Mouse (Mus musculus) heart, embryonic 14.5 days (tissue): ENCODE data around the gene Actr5. TPM values are rescaled to one million over a fixed set of nuclear protein-coding genes. Genes with fewer than 3 reads are reported as not detected.

Source experiments
- ATAC-seq: fragments of 200-750 bp; cut with Nextera tagmentation; 2 replicates; pipeline ENCODE4 v1.8.0; 2017; ENCODE audit warnings: low read depth, moderate TSS enrichment; ENCODE audit not compliant: insufficient number of reproducible peaks, insufficient read depth, low FRiP score
- H3K27ac ChIP-seq, 2 experiments: fragments of 200-500 bp in 1 of 2; fragments of 300-500 bp in 1 of 2; sonication (generic) in 1 of 2; replicated peaks in 1 of 2; 2 replicates each; pipeline ENCODE4 v1.5.1; 2012 to 2014; ENCODE audit warnings: low read depth in 2 of 2, low read length in 2 of 2, control low read depth in 1 of 2, mild to moderate bottlenecking in 1 of 2, mixed read lengths in 1 of 2; ENCODE audit not compliant: control insufficient read depth in 1 of 2, insufficient read depth in 1 of 2
- H3K27me3 ChIP-seq: fragments of 300-500 bp; sonication (generic); 2 replicates; pipeline ENCODE4 v1.6.1; 2014; ENCODE audit warnings: mild to moderate bottlenecking, low read length, control low read depth; ENCODE audit not compliant: control insufficient read depth, insufficient read depth
- H3K36me3 ChIP-seq: fragments of 300-500 bp; sonication (generic); 2 replicates; pipeline ENCODE4 v1.6.1; 2014; ENCODE audit warnings: mild to moderate bottlenecking, control low read depth, low read length, mixed read lengths; ENCODE audit not compliant: control insufficient read depth, insufficient read depth
- H3K4me1 ChIP-seq, 2 experiments: fragments of 200-500 bp in 1 of 2; fragments of 300-500 bp in 1 of 2; sonication (generic) in 1 of 2; 2 replicates each; pipeline ENCODE4 v1.6.1; 2012 to 2014; ENCODE audit warnings: low read length in 2 of 2, control low read depth in 1 of 2, mixed read lengths in 1 of 2; ENCODE audit not compliant: control insufficient read depth in 2 of 2, insufficient read depth in 2 of 2
- H3K4me2 ChIP-seq: fragments of 300-500 bp; sonication (generic); 2 replicates; pipeline ENCODE4 v1.6.1; 2014; ENCODE audit warnings: mild to moderate bottlenecking, low read length
- H3K4me3 ChIP-seq, 2 experiments: fragments of 200-500 bp in 1 of 2; fragments of 300-500 bp in 1 of 2; sonication (generic) in 1 of 2; 2 replicates each; pipeline ENCODE4 v1.5.1; 2012 to 2014; ENCODE audit warnings: low read length in 2 of 2, mild to moderate bottlenecking in 2 of 2, control low read depth in 1 of 2, low read depth in 1 of 2, moderate library complexity in 1 of 2; ENCODE audit not compliant: control insufficient read depth in 1 of 2, insufficient read depth in 1 of 2
- H3K9ac ChIP-seq: fragments of 300-500 bp; sonication (generic); 2 replicates; pipeline ENCODE4 v1.6.1; 2014; ENCODE audit warnings: mild to moderate bottlenecking, low read length
- H3K9me3 ChIP-seq: fragments of 300-500 bp; sonication (generic); 2 replicates; pipeline ENCODE4 v1.6.1; 2016; ENCODE audit warnings: low read length, control low read depth; ENCODE audit not compliant: control insufficient read depth
- WGBS: fragments of 180-500 bp; shearing (Covaris S2); extraction: QIAGEN DNeasy Blood & Tissue Kit; methylation state at CpG from one replicate; pipeline ENCODE4 v1.1.7; 2014; 5-methylcytosine and 5-hydroxymethylcytosine counted together
- polyA plus RNA-seq: library from polyadenylated mRNA; unstranded; fragments of >200 nt; fragmentation: Nextera tagmentation; extraction: Ambion mirVana; gene quantifications from 2 replicates; pipeline ENCODE4 v1.2.1, GENCODE M21; 2014

Actr5 gene
- polyA plus RNA-seq, 1 experiment from 2014 or later: 8.6 TPM

DNA sequence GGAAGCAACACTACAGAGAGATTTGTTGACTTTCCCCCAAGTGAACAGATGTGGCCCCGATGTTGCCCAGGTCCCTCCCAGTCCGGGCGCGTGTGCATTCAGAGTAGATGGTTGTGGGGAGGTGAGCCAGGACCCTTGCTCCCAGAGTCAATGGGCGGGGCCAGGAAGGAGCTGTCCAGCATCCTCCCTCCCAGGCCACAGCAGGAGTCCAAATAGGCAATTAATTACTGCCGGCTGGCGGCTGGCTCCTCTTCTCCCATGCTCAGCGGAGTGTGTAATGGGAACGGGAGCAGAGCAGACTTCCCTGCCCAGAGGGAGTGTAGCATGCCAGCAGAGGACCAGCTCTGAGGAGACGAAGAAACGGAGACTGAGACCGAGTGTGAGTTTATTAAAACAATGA, 29.6 kb upstream of the Actr5 start:
- ATAC-seq: no peak; the same call in 1 of the 2 replicates

DNA sequence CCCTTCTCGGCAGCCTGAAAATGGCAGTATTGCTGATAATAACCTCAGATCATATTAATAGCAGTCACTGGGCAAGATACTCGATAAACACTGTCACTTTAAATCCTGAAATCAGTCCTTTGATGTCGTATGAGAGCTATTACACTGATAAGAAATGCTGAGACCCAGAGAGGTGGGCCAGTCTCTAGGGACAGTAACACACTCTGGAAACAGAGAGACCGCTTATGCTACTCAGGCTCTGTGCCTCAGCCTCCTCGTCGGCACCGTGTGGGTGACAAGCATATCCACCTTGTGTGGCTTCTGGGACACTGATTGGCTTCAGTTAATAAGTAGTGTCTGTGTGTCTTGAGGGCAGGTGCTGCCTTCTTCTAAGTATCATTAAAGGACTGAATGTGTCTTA, 29.1 kb upstream of the Actr5 start:
- H3K27ac ChIP-seq: no peak overlapping the region
- no peak for ATAC-seq
- H3K27me3 ChIP-seq: peaks cover 29% of the 10 kb centered on the region
- WGBS: 27% methylated on average over 7 of the region's 7 CpGs
- H3K9ac ChIP-seq: no peak overlapping the region
- no peaks in the 10 kb centered on the region for H3K9me3 ChIP-seq
- no peak overlapping the region for H3K4me2 ChIP-seq
- no peaks in the 10 kb centered on the region for H3K36me3 ChIP-seq
- no peak overlapping the region for H3K4me3 ChIP-seq
- no peaks in the 10 kb centered on the region for H3K4me1 ChIP-seq

More for the DNA sequence above, 29.6 kb upstream of the Actr5 start:
- H3K36me3 ChIP-seq: no peaks in the 10 kb centered on the region
- under 1% methylated on average over 12 of the region's 12 CpGs for WGBS
- no peak overlapping the region for H3K4me3 ChIP-seq
- H3K27me3 ChIP-seq: peaks cover 26% of the 10 kb centered on the region
- no peaks in the 10 kb centered on the region for H3K9me3 ChIP-seq
- no peak overlapping the region for H3K9ac ChIP-seq
- no peak overlapping the region for H3K27ac ChIP-seq
- no peaks in the 10 kb centered on the region for H3K4me1 ChIP-seq
- no peak overlapping the region for H3K4me2 ChIP-seq

DNA sequence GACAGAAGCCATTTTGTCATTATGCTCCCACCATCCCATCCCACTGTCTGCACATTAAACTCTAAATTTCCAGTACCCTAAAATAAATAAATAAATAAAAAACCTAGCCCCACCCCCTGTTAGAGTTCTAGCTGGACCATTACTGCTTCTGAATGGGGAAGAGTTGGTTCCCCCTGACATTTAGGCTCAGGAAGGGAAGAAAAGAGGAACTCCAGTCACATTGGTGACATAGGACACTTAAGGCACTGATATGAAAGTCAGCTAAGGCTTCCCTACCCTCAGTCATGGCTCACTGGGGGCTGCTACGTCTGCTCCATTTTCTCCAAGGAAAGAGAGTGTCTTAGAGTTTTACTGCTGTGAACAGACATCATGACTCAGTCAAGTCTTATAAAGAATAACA, 27.9 kb upstream of the Actr5 start:
- H3K27ac ChIP-seq: no peak overlapping the region
- H3K9ac ChIP-seq: no peak overlapping the region
- H3K9me3 ChIP-seq: no peaks in the 10 kb centered on the region
- H3K4me2 ChIP-seq: no peak overlapping the region
- H3K4me3 ChIP-seq: no peak overlapping the region
- ATAC-seq: no peak
- H3K27me3 ChIP-seq: peaks cover 37% of the 10 kb centered on the region
- H3K4me1 ChIP-seq: no peaks in the 10 kb centered on the region
- WGBS: 49% methylated on average over 1 of the region's 1 CpGs
- H3K36me3 ChIP-seq: no peaks in the 10 kb centered on the region

DNA sequence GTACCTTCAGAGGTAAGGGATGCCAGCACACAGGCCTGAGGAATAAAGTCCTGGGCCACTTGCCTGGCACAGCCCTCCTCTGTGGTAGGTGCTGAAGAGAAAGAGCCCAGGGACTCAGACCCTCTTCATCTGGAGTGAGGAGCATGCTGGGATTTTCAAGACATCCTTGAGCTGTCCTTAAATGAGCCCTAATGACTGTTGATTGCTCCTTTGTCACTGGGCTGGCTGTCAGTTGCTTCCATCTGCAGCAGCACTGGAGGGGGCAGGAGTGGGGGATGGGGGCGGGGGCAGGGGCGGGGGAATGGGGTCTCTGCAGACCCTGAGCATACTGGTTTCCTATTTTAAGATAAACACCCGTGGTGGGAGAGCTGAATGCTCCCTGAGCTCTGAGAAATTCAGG, 24.2 kb upstream of the Actr5 start:
- Histone ChIP-seq H3K9me3 (no peaks in the 10 kb centered on the region), H3K4me3 (no peak overlapping the region), H3K4me2 (no peak overlapping the region), H3K9ac (no peak overlapping the region), H3K36me3 (no peaks in the 10 kb centered on the region), H3K4me1 (no peaks in the 10 kb centered on the region), H3K27me3 (peaks cover 44% of the 10 kb centered on the region), H3K27ac (no peak overlapping the region)
- 27% methylated on average over 3 of the region's 3 CpGs for WGBS
- ATAC-seq: no peak

DNA sequence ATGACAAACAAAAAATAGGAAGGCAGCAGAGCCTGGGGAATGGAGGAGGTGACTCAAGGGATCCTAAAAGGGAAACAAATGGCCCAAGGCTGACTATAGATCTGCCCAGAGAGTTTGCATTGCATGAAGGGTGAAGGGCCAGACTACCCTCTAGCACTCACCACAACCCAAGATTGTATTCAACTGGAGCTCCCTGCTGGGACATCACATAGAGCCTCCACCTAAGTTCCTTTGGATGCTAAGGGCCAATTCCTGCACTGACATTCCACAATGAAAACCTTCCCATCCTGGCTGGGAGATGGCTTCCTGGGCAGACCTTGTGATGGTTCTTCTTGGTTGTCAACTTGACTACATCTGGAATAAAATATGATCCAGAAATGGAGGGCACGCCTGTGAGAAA, 23.4 kb upstream of the Actr5 start:
- WGBS: 70% methylated on average over 1 of the region's 1 CpGs
- no peak overlapping the region for H3K4me2 ChIP-seq
- ATAC-seq: no peak
- no peaks in the 10 kb centered on the region for H3K4me1 ChIP-seq
- H3K27me3 ChIP-seq: peaks cover 45% of the 10 kb centered on the region
- H3K36me3 ChIP-seq: no peaks in the 10 kb centered on the region
- H3K9me3 ChIP-seq: no peaks in the 10 kb centered on the region
- H3K27ac ChIP-seq: no peak overlapping the region
- no peak overlapping the region for H3K9ac ChIP-seq
- H3K4me3 ChIP-seq: no peak overlapping the region

DNA sequence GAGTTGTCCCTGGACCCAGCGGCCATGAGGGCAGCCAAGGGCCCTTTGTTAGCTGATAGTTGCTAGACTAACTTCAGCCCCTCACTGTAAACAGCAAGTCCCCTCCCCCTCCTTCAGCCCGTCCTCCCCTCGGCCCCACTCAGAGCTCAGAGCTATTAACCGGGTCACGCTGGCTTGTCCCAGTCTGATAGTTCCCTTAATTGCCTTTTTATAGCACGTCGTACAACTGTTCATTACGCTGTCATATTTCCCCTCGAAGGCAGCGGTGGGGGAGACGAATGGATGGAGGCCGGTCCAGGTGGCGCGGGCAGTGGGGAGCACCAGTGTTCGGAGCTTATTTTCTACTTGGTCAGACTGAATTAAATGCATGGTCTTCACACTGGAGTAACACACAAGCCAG, 22.0 kb upstream of the Actr5 start:
- 42% methylated on average over 15 of the region's 15 CpGs for WGBS
- Histone ChIP-seq H3K36me3 (no peaks in the 10 kb centered on the region), H3K27me3 (peaks cover 53% of the 10 kb centered on the region), H3K4me1 (no peaks in the 10 kb centered on the region), H3K9ac (no peak overlapping the region), H3K9me3 (no peaks in the 10 kb centered on the region), H3K27ac (no peak overlapping the region), H3K4me3 (no peak overlapping the region), H3K4me2 (no peak overlapping the region)
- no peak for ATAC-seq

DNA sequence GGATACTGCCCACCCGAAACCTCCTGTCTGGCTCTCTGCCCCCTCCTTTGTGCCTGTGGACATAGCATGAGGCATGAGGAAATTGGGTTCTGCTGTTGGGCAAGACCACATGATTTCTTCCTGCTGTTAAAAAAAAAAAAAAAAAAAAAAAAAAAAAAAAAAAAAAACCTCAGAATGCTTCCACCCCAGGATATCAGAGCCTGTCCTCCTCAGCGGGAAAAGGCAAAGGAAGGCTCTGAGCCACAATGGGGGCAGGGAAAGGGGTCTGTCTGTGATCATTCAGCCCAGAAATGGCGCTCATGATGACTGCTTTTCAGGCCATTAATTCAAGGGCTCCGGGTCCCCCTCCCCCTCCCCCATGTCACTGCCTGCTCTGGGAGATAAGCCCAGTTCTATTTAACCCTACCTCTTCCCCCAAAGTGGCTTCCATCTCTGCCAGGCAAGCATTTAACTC, 18.1 kb upstream of the Actr5 start:
- Histone ChIP-seq H3K27ac (no peak overlapping the region), H3K4me3 (no peak overlapping the region), H3K9me3 (no peaks in the 10 kb centered on the region), H3K4me2 (no peak overlapping the region), H3K36me3 (no peaks in the 10 kb centered on the region), H3K27me3 (peaks cover 74% of the 10 kb centered on the region), H3K4me1 (peaks cover 0 to 4% of the 10 kb centered on the region in 2 experiments; a peak in 2 of 4 replicates), H3K9ac (no peak overlapping the region)
- 12% methylated on average over 4 of the region's 4 CpGs for WGBS
- ATAC-seq: no peak

DNA sequence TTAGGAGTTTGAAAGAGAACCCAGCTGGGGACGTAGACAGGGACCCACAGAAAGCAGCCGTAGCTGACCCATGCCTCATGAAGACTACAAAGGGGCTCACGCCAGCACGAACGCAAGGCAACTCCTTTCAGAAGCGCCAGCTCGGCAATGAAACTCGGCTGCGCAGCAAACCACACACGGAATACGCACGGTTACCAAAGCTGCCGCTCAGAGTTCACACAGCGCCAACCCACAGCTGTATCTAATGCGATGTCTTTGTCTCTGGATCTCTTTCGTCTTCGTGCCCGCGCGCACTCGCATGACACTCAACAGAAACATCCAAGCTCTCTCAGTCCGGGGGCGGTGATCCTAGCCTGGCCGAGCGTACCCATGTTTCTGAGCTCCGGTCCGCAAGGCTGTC, 15.0 kb upstream of the Actr5 start:
- peaks cover 0 to 6% of the 10 kb centered on the region in 2 experiments; a peak in 2 of 4 replicates for H3K4me1 ChIP-seq
- no peak overlapping the region for H3K4me2 ChIP-seq
- 1% methylated on average over 27 of the region's 27 CpGs for WGBS
- H3K27me3 ChIP-seq: peaks cover 93% of the 10 kb centered on the region
- no peaks in the 10 kb centered on the region for H3K36me3 ChIP-seq
- ATAC-seq: no peak
- no peaks in the 10 kb centered on the region for H3K9me3 ChIP-seq
- no peak overlapping the region for H3K27ac ChIP-seq
- no peak overlapping the region for H3K9ac ChIP-seq
- H3K4me3 ChIP-seq: no peak overlapping the region
